Mouse (Mus musculus): ENCODE data around the gene Phf20. TPM values are rescaled to one million over a fixed set of nuclear protein-coding genes. Genes with fewer than 3 reads are reported as not detected.
"Not testable (repeated sequence)": the region's sequence is repeated elsewhere in the genome, so short reads cannot be mapped to it uniquely, and the experiment has no call there.

Phf20 gene
- polyA plus RNA-seq, 1 experiment = 29.2 TPM

DNA sequence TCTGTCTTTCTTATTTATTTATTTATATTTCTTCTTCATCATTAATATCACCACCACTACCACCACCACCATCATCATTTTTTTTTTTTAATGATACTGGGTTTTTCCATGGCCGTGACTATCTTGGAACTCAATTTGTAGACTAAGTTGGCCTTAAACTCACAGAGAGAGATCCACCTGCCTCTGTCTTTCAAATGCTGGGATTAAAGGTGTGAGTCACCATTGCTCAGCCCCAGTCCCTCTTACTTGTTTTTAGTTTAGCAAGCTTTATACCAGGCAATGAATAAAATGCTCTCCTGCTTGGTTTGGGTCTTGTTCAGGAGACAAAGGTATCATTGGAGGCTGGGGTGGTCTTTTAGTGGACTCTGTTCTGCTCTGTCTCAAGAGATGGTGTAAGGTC, 31.4 kb downstream of the Phf20 start:
- H3K27ac ChIP-seq (ENCODE audit: insufficient read depth, low read length) = no peak overlapping the region
- no peak overlapping the region for H3K4me3 ChIP-seq (ENCODE audit: insufficient read depth, low read length)
- TF ChIP-seq POLR2A (IDR thresholded peaks at IDR 0.05; ENCODE audit: extremely low read depth, insufficient read depth, low read length) (no peak), CTCF (IDR thresholded peaks at IDR 0.05; ENCODE audit: extremely low read depth, insufficient read depth, low read length) (no peak)
- H3K4me1 ChIP-seq (ENCODE audit: control insufficient read depth, insufficient read depth, low read length) = peaks cover 3% of the 10 kb centered on the region; the same call in 1 of the 2 replicates

DNA sequence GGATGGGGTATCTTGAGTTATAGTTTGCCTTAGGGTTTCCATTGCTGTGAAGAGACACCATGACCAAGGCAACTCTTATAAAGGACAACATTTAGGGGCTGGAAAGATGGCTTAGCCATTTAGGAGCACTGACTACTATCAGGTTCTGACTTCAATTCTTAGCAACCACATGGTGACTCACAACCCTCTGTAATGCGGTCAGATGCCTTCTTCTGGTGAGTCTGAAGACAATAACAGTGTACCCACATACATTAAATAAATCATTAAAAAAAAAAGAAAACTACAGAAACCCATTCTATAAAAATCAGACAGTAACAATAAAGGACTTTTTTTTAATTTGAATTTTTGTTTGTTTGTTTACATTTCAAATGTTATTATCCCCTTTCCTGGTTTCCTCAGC, 32.9 kb downstream of the Phf20 start:
- H3K4me1 ChIP-seq (ENCODE audit: control insufficient read depth, insufficient read depth, low read length) = peaks cover 3% of the 10 kb centered on the region; the same call in 1 of the 2 replicates
- no peak overlapping the region for H3K27ac ChIP-seq (ENCODE audit: insufficient read depth, low read length)
- TF ChIP-seq POLR2A (IDR thresholded peaks at IDR 0.05; ENCODE audit: extremely low read depth, insufficient read depth, low read length) (no peak), CTCF (IDR thresholded peaks at IDR 0.05; ENCODE audit: extremely low read depth, insufficient read depth, low read length) (no peak)
- H3K4me3 ChIP-seq (ENCODE audit: insufficient read depth, low read length) = no peak overlapping the region

DNA sequence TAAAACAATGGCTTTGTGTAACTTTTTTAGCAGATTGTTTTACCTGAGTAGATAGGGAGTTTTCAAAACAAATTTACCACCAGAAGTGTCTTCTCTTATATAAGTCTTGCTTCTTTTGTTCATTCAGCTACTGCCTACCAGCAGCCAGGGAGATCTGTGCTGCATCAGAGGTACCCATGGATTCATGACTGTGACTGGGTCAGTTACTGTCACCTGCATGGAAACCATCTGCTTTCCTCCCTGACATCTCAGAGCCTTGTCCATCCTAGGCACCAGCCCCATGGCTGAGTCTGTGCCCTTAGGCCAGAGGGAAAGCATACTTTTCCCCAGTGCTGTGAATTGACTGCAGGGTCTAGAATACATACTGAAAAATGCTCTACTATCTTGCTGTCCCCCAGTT, 35.1 kb downstream of the Phf20 start:
- Histone ChIP-seq H3K4me1 (ENCODE audit: control insufficient read depth, insufficient read depth, low read length) (peaks cover 6% of the 10 kb centered on the region), H3K4me3 (ENCODE audit: insufficient read depth, low read length) (no peak overlapping the region), H3K27ac (ENCODE audit: insufficient read depth, low read length) (no peak overlapping the region)
- no peak for TF ChIP-seq POLR2A (IDR thresholded peaks at IDR 0.05; ENCODE audit: extremely low read depth, insufficient read depth, low read length)
- no peak for TF ChIP-seq CTCF (IDR thresholded peaks at IDR 0.05; ENCODE audit: extremely low read depth, insufficient read depth, low read length)

DNA sequence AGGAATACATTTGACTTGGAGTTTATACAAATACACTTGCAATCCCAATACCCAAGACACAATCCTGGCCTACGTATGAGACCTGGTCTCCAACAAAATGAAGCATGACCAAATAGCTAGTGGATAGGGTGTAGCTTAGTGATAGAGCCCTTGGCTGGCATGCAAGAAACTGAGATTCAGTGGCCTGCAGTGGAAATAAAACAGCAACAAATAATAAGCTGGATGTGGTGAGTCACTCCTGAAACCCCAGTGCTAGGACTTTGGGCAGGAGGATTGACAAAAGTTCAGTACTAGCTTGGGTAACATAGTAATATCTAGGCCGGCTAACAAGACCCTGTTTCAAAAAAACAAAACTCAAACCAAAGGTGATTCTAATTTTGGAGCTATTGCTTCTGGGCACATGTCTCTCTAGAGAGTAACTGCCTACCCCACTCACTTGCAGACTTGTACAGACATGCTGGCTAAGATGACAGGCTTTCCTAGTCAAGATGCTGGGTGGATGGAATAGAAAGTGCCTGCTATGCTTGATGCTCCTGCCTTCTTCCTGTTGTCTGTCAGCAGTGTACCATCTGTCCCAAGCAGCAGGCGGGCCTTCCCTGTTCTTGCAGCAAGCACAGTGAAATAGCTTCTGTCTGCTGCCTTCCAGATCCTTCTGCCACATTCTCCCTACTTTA, 37.1 kb downstream of the Phf20 start:
- 0 out of 2 replicates have a peak, but pooled peaks have one; percentile 38 for TF ChIP-seq POLR2A (IDR thresholded peaks at IDR 0.05; ENCODE audit: extremely low read depth, insufficient read depth, low read length)
- TF ChIP-seq CTCF (IDR thresholded peaks at IDR 0.05; ENCODE audit: extremely low read depth, insufficient read depth, low read length) = no peak
- Histone ChIP-seq H3K4me1 (ENCODE audit: control insufficient read depth, insufficient read depth, low read length) (peaks cover 6% of the 10 kb centered on the region), H3K27ac (ENCODE audit: insufficient read depth, low read length) (peak overlapping the region; percentile 58), H3K4me3 (ENCODE audit: insufficient read depth, low read length) (no peak overlapping the region)

DNA sequence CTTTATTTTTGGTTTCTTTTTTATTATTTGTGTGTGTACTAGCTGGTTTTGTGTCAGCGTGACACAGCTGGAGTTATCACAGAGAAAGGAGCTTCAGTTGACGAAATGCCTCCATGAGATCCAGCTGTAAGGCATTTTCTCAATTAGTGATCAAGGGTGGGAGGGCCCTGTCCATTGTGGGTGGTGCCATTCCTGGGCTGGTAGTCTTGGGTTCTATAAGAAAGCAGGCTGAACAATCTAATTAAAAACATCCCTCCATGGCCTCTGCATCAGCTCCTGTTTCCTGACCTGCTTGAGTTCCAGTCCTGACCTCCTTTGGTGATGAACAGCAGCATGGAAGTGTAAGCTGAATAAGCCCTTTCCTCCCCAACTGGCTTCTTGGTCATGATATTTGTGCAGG, 37.8 kb downstream of the Phf20 start:
- not testable (repeated sequence) for H3K4me1 ChIP-seq (ENCODE audit: control insufficient read depth, insufficient read depth, low read length); H3K4me3 ChIP-seq (ENCODE audit: insufficient read depth, low read length)
- peak overlapping the region; percentile 68 for H3K27ac ChIP-seq (ENCODE audit: insufficient read depth, low read length)

DNA sequence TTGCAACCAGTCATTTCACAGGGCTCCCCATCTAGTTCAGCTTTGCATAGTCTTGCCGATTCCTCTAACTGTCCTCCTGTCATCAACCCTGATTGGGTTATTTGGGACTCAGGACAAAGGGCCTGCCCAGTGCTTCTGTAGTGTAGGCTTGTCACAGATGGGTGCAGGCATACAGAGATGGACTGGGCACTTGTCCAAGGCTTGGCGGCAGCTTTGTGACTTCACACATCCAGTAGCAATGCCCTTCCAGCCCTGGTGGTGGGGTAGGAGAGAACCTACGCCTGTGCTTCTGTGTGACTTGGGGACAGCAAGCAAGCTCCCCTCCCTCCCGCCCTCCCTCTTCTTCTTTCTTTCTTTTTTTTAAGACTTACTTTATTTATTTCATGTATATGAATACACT, 39.6 kb downstream of the Phf20 start:
- no peak overlapping the region for H3K4me3 ChIP-seq (ENCODE audit: insufficient read depth, low read length)
- no peak overlapping the region for H3K27ac ChIP-seq (ENCODE audit: insufficient read depth, low read length)
- H3K4me1 ChIP-seq (ENCODE audit: control insufficient read depth, insufficient read depth, low read length) = peaks cover 6% of the 10 kb centered on the region
- no peak for TF ChIP-seq POLR2A (IDR thresholded peaks at IDR 0.05; ENCODE audit: extremely low read depth, insufficient read depth, low read length)
- no peak for TF ChIP-seq CTCF (IDR thresholded peaks at IDR 0.05; ENCODE audit: extremely low read depth, insufficient read depth, low read length)

DNA sequence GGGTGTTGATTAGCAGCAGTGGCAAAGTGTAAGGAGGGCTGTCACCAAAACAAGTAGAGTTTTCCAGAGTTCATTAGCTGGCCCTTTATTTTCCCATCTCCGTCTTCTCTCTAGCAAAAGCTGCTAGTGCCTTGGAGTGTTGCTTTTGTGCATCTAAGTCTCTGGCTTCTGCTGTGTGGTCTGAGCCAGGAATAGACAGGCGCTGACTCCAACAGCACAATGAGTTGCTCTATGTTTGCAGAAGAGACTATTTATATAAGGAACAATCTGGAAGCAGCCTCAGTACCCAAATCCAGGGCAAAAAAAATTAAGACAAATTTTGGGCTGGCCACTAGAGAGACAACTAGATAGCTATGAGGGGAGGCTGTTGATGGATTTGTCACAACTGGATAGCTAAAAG, 45.4 kb downstream of the Phf20 start:
- Histone ChIP-seq H3K27ac (ENCODE audit: insufficient read depth, low read length) (0 out of 2 replicates have a peak overlapping the region, but pooled peaks have one; percentile 32), H3K4me3 (ENCODE audit: insufficient read depth, low read length) (no peak overlapping the region), H3K4me1 (ENCODE audit: control insufficient read depth, insufficient read depth, low read length) (peaks cover 2% of the 10 kb centered on the region; the same call in 1 of the 2 replicates)
- TF ChIP-seq POLR2A (IDR thresholded peaks at IDR 0.05; ENCODE audit: extremely low read depth, insufficient read depth, low read length) (no peak), CTCF (IDR thresholded peaks at IDR 0.05; ENCODE audit: extremely low read depth, insufficient read depth, low read length) (no peak)

DNA sequence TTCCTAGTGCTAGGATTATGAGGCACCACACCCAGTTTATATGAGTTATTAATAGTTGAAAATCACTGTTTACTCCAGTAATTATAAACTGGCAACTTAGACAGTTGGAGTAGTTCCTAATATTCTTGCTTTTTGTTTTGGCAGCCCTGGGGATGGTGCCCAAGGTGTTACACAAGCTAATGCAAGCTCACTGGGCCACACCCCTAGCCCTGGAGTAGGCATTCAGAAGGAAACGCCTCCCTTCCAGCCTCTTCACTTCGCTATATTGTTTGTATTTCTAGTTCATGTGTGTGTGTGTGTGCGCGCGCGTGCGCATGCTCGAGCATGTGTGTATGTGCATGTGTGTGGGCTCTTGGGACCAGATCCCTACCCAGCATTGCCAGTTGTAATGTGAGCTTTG, 46.7 kb downstream of the Phf20 start:
- TF ChIP-seq CTCF (IDR thresholded peaks at IDR 0.05; ENCODE audit: extremely low read depth, insufficient read depth, low read length) (no peak), POLR2A (IDR thresholded peaks at IDR 0.05; ENCODE audit: extremely low read depth, insufficient read depth, low read length) (no peak)
- H3K27ac ChIP-seq (ENCODE audit: insufficient read depth, low read length) = no peak overlapping the region

DNA sequence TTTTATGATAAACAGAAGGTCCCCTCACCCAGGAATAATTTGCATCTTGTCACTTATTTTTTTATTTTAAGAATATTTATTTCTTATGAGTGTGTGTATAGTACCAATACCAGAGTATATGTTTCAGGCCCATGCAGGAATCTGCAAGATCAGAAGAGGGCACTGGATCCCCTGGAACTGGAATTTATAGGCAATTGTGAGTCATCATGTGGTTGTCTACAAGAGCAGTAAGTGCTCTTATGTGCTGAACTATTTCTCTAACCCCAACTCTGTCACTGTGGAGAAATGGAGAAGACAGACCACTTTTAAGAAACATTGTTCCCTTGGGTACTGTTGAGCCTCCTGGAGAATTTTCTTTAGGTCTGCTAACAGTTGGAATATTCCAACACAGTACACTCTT, 51.3 kb downstream of the Phf20 start:
- peaks cover 2% of the 10 kb centered on the region; the same call in 1 of the 2 replicates for H3K4me1 ChIP-seq (ENCODE audit: control insufficient read depth, insufficient read depth, low read length)
- TF ChIP-seq CTCF (IDR thresholded peaks at IDR 0.05; ENCODE audit: extremely low read depth, insufficient read depth, low read length) (no peak), POLR2A (IDR thresholded peaks at IDR 0.05; ENCODE audit: extremely low read depth, insufficient read depth, low read length) (no peak)

More for the DNA sequence above, 46.7 kb downstream of the Phf20 start:
- H3K4me3 ChIP-seq (ENCODE audit: insufficient read depth, low read length) = no peak overlapping the region
- H3K4me1 ChIP-seq (ENCODE audit: control insufficient read depth, insufficient read depth, low read length) = peaks cover 4% of the 10 kb centered on the region; the same call in 1 of the 2 replicates

DNA sequence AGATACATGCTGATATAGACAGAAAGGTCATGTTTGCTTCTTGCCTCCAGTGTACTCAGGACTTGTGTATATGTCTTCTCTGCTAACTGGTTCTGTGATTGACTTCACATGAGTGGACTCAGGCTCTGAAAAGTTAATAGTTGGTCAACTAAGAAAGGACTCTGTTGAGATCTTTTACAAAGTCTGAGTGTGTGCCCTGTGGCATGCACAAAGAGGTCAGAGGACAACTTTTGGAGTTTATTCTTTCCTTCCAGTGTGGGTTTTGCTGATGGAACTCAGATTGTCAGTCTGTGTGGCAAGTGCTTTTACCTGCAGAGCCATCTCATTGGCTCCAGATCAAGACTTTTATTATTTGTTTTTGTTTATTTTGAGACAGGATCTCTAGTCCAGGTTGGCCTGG, 54.5 kb downstream of the Phf20 start:
- no peak overlapping the region for H3K27ac ChIP-seq (ENCODE audit: insufficient read depth, low read length)
- peaks cover 2% of the 10 kb centered on the region; the same call in 1 of the 2 replicates for H3K4me1 ChIP-seq (ENCODE audit: control insufficient read depth, insufficient read depth, low read length)
- TF ChIP-seq POLR2A (IDR thresholded peaks at IDR 0.05; ENCODE audit: extremely low read depth, insufficient read depth, low read length) = no peak
- TF ChIP-seq CTCF (IDR thresholded peaks at IDR 0.05; ENCODE audit: extremely low read depth, insufficient read depth, low read length) = no peak

More for the DNA sequence above, 51.3 kb downstream of the Phf20 start:
- Histone ChIP-seq H3K4me3 (ENCODE audit: insufficient read depth, low read length) (no peak overlapping the region), H3K27ac (ENCODE audit: insufficient read depth, low read length) (no peak overlapping the region)

More for the DNA sequence above, 54.5 kb downstream of the Phf20 start:
- no peak overlapping the region for H3K4me3 ChIP-seq (ENCODE audit: insufficient read depth, low read length)
